Mouse (Mus musculus): ENCODE results near the gene Rab3il1. TPM values are rescaled to one million over a fixed set of nuclear protein-coding genes. Genes with fewer than 3 reads are reported as not detected.
A peak's percentile ranks its signal among the peaks of the same experiment; 100 is the strongest.

Gene Rab3il1
- total and polyA plus RNA-seq, 3 experiments: 1.0 to 1.4 TPM; not detected in 1

GRCm38 (mm10) chr19:9989171-9989883 lies 12.1 kb upstream of the Rab3il1 start:
- peak overlapping the region; percentile 49 for H3K27ac ChIP-seq (ENCODE audit: control insufficient read depth, low read depth, low read length)
- TF ChIP-seq MYB (IDR thresholded peaks at IDR 0.05; ENCODE audit: low read depth, low read length): no peak
- TF ChIP-seq GABPA (IDR thresholded peaks at IDR 0.05; ENCODE audit: low read depth, low read length): no peak
- no peak for TF ChIP-seq JUND (IDR thresholded peaks at IDR 0.05; ENCODE audit: low read depth, low read length)
- TF ChIP-seq SMC3 (IDR thresholded peaks at IDR 0.05; ENCODE audit: low read depth, low read length): peak; percentile 88
- TF ChIP-seq MYC (IDR thresholded peaks at IDR 0.05; ENCODE audit: low read depth, low read length): no peak
- peak; percentile 67 for TF ChIP-seq RAD21 (IDR thresholded peaks at IDR 0.05; ENCODE audit: low read depth, low read length)
- TF ChIP-seq UBTF (IDR thresholded peaks at IDR 0.05; ENCODE audit: borderline replicate concordance, insufficient read depth, low read depth, low read length): no peak
- TF ChIP-seq KAT2A (conservative IDR thresholded peaks at IDR 0.05; ENCODE audit: low read depth, low read length): no peak
- TF ChIP-seq USF2 (IDR thresholded peaks at IDR 0.05; ENCODE audit: borderline replicate concordance in 1 of 2, insufficient read depth in 1 of 2, low read depth in 1 of 2, low read length in 2 of 2): no peak
- TF ChIP-seq TBP (IDR thresholded peaks at IDR 0.05; ENCODE audit: low read depth, low read length): no peak
- peak; percentile 56 for TF ChIP-seq ZC3H11A (IDR thresholded peaks at IDR 0.05; ENCODE audit: low read depth, low read length)
- TF ChIP-seq USF1 (IDR thresholded peaks at IDR 0.05; ENCODE audit: low read depth, low read length): no peak
- peak; percentile 70 to 77 (median 76) for TF ChIP-seq CTCF (IDR thresholded peaks at IDR 0.05 in 2 of 3, conservative IDR thresholded peaks at IDR 0.05 in 1 of 3; ENCODE audit: control insufficient read depth in 1 of 3, insufficient read depth in 1 of 3, low read depth in 2 of 3, low read length in 3 of 3, poor library complexity in 1 of 3, severe bottlenecking in 1 of 3)
- no peak overlapping the region for H3K4me3 ChIP-seq (ENCODE audit: control insufficient read depth in 1 of 2, insufficient read depth in 1 of 2, low read depth in 2 of 2, low read length in 2 of 2)
- peak; percentile 71 for DNase-seq (ENCODE audit: low read depth, low spot score)
- H3K36me3 ChIP-seq (ENCODE audit: control insufficient read depth in 1 of 2, insufficient read depth in 2 of 2, low read length in 2 of 2): peaks cover 5 to 15% of the 10 kb centered on the region in 2 experiments; a peak in 3 of 4 replicates
- H3K9ac ChIP-seq (ENCODE audit: control insufficient read depth, low read depth, low read length, poor library complexity, severe bottlenecking): no peak overlapping the region
- no peaks in the 10 kb centered on the region for H3K27me3 ChIP-seq (ENCODE audit: control insufficient read depth in 1 of 2, insufficient read depth in 2 of 2, low read length in 2 of 2)
- H3K9me3 ChIP-seq (replicated peaks; ENCODE audit: insufficient read depth, low read length): no peaks in the 10 kb centered on the region
- H3K79me2 ChIP-seq (ENCODE audit: control insufficient read depth, insufficient read depth, low read length, poor library complexity): peaks cover 3% of the 10 kb centered on the region; the same call in 1 of the 2 replicates
- peaks cover 0 to 20% of the 10 kb centered on the region in 2 experiments for H3K4me1 ChIP-seq (ENCODE audit: control insufficient read depth in 1 of 2, insufficient read depth in 2 of 2, low read length in 2 of 2)

DNA sequence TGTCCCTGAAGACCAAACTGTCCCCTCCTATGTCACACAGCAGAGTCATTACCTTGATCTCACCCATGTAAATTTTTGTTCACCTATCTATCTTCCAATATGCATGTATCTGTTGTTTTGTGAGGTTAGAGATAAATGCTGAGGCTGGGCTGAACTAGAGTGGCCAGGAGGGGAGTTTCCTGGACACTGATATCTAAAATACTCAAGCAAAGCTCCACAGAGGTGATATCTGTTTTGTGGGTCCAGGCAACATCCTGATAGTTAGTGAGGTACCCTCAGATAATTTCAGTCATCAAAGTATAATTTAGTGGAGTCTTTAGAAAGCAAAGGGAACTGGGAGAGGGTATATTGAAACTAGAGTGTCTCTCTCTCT lies 11.6 kb upstream of the Rab3il1 start:
- peaks cover 0 to 17% of the 10 kb centered on the region in 2 experiments for H3K4me1 ChIP-seq (ENCODE audit: control insufficient read depth in 1 of 2, insufficient read depth in 2 of 2, low read length in 2 of 2)

More for the DNA sequence above, 11.6 kb upstream of the Rab3il1 start:
- H3K79me2 ChIP-seq (ENCODE audit: control insufficient read depth, insufficient read depth, low read length, poor library complexity): no peaks in the 10 kb centered on the region
- H3K4me3 ChIP-seq (ENCODE audit: control insufficient read depth in 1 of 2, insufficient read depth in 1 of 2, low read depth in 2 of 2, low read length in 2 of 2): no peak overlapping the region
- no peaks in the 10 kb centered on the region for H3K9me3 ChIP-seq (replicated peaks; ENCODE audit: insufficient read depth, low read length)
- H3K27me3 ChIP-seq (ENCODE audit: control insufficient read depth in 1 of 2, insufficient read depth in 2 of 2, low read length in 2 of 2): no peaks in the 10 kb centered on the region
- peaks cover 5 to 10% of the 10 kb centered on the region in 2 experiments; a peak in 3 of 4 replicates for H3K36me3 ChIP-seq (ENCODE audit: control insufficient read depth in 1 of 2, insufficient read depth in 2 of 2, low read length in 2 of 2)
- H3K9ac ChIP-seq (ENCODE audit: control insufficient read depth, low read depth, low read length, poor library complexity, severe bottlenecking): no peak overlapping the region
- peak overlapping the region; percentile 49 for H3K27ac ChIP-seq (ENCODE audit: control insufficient read depth, low read depth, low read length)
- TF ChIP-seq CHD1 (IDR thresholded peaks at IDR 0.05; ENCODE audit: low read depth, low read length): no peak
- no peak for TF ChIP-seq MAFK (IDR thresholded peaks at IDR 0.05; ENCODE audit: borderline replicate concordance, low read depth, low read length)
- TF ChIP-seq CHD2 (IDR thresholded peaks at IDR 0.05; ENCODE audit: low read length): no peak
- TF ChIP-seq NELFE (IDR thresholded peaks at IDR 0.05; ENCODE audit: low read depth, low read length): no peak
- TF ChIP-seq ELF1 (IDR thresholded peaks at IDR 0.05; ENCODE audit: low read depth, low read length): no peak
- TF ChIP-seq ZC3H11A (IDR thresholded peaks at IDR 0.05; ENCODE audit: low read depth, low read length): no peak
- TF ChIP-seq MYB (IDR thresholded peaks at IDR 0.05; ENCODE audit: low read depth, low read length): no peak
- no peak for TF ChIP-seq ZNF384 (IDR thresholded peaks at IDR 0.05; ENCODE audit: low read depth, low read length)
- no peak for TF ChIP-seq E2F4 (IDR thresholded peaks at IDR 0.05; ENCODE audit: borderline replicate concordance, low read depth, low read length)
- no peak for TF ChIP-seq RAD21 (IDR thresholded peaks at IDR 0.05; ENCODE audit: low read depth, low read length)
- 0 out of 2 replicates have a peak, but pooled peaks have one; percentile 1 for TF ChIP-seq ETS1 (IDR thresholded peaks at IDR 0.05; ENCODE audit: low read depth, low read length)
- TF ChIP-seq MXI1 (IDR thresholded peaks at IDR 0.05; ENCODE audit: low read depth, low read length): no peak
- no peak for TF ChIP-seq SMC3 (IDR thresholded peaks at IDR 0.05; ENCODE audit: low read depth, low read length)
- TF ChIP-seq RCOR1 (IDR thresholded peaks at IDR 0.05; ENCODE audit: low read depth, low read length): peak; percentile 72
- TF ChIP-seq SIN3A (IDR thresholded peaks at IDR 0.05; ENCODE audit: low read length): peak; percentile 64; the same call in 1 of the 2 replicates
- TF ChIP-seq EP300 (IDR thresholded peaks at IDR 0.05; ENCODE audit: low read depth in 1 of 2, low read length in 2 of 2): peak; percentile 56 to 73
- TF ChIP-seq GATA1 (IDR thresholded peaks at IDR 0.05; ENCODE audit: low read depth, low read length): peak; percentile 69
- TF ChIP-seq NRF1 (IDR thresholded peaks at IDR 0.05; ENCODE audit: insufficient read depth, low read depth, low read length, poor library complexity, severe bottlenecking): no peak
- TF ChIP-seq BHLHE40 (IDR thresholded peaks at IDR 0.05; ENCODE audit: borderline replicate concordance, low read depth, low read length): no peak
- TF ChIP-seq TCF12 (IDR thresholded peaks at IDR 0.05; ENCODE audit: low read depth, low read length): peak; percentile 81
- no peak for TF ChIP-seq HCFC1 (IDR thresholded peaks at IDR 0.05; ENCODE audit: low read depth, low read length)
- no peak for DNase-seq (ENCODE audit: low read depth, low spot score)

Measured in MEL (cell line).